Mouse (Mus musculus): ENCODE measurements around the gene Hagh. TPM values are rescaled to one million over a fixed set of nuclear protein-coding genes. Genes with fewer than 3 reads are reported as not detected.

Gene Hagh
- polyA plus RNA-seq, 1 experiment from 2014 or later, result 83.1 TPM

DNA sequence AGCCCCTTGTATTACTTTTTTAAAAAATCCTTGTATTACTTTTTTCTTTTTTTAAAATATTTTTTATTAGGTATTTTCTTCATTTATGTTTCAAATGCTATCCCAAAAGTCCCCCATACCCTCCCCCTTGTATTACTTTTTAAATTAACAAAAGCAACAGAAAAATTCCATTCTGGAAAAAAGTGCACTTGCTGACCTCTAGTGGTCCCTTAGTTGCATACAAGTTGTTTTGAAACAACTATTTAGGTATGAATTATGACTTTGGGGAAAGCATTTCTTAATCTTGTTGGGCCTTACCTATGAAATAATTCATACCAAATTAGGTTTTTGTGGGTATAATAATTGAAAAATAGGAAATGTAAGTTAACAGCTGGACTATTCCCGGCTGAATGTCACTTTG is 22.4 kb upstream of the Hagh start:
- DNase-seq, result no peak
- Histone ChIP-seq H3K27ac (no peak overlapping the region), H3K4me1 (replicated peaks) (peaks cover 22% of the 10 kb centered on the region), H3K27me3 (peaks cover 10% of the 10 kb centered on the region), H3K4me2 (no peak overlapping the region), H3K4me3 (replicated peaks) (no peak overlapping the region), H3K9ac (no peak overlapping the region), H3K36me3 (no peaks in the 10 kb centered on the region), H3K9me3 (replicated peaks) (no peaks in the 10 kb centered on the region)
- ATAC-seq (ENCODE audit: low read depth), result no peak
- 38% methylated on average over 1 of the region's 1 CpGs for WGBS (ENCODE audit: insufficient replicate concordance)

DNA sequence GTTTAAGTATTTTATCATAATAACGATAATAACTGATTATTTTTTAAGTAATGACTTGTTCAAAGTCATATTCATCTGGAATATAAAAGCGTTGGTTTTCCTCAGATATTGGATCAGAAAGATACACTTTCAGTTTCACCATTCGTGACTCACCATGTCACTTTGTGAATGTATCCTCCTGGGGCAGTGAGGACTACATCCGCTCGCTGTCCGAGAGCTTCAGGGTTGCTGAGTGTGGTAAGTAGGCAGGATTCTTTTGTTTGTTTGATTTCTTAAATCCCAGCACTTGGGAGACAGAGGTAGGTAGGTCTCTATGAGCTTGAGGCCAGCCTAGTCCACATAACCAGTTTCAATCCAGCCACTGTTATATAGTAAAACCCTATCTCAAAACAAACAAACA is 21.8 kb upstream of the Hagh start:
- no peaks in the 10 kb centered on the region for H3K36me3 ChIP-seq
- H3K4me1 ChIP-seq (replicated peaks), result peaks cover 17% of the 10 kb centered on the region
- H3K27ac ChIP-seq, result no peak overlapping the region
- DNase-seq (no peak), ATAC-seq (ENCODE audit: low read depth) (no peak)
- 50% methylated on average over 6 of the region's 6 CpGs for WGBS (ENCODE audit: insufficient replicate concordance)
- no peak overlapping the region for H3K4me2 ChIP-seq
- peaks cover 10% of the 10 kb centered on the region for H3K27me3 ChIP-seq
- no peak overlapping the region for H3K9ac ChIP-seq
- no peaks in the 10 kb centered on the region for H3K9me3 ChIP-seq (replicated peaks)
- no peak overlapping the region for H3K4me3 ChIP-seq (replicated peaks)

DNA sequence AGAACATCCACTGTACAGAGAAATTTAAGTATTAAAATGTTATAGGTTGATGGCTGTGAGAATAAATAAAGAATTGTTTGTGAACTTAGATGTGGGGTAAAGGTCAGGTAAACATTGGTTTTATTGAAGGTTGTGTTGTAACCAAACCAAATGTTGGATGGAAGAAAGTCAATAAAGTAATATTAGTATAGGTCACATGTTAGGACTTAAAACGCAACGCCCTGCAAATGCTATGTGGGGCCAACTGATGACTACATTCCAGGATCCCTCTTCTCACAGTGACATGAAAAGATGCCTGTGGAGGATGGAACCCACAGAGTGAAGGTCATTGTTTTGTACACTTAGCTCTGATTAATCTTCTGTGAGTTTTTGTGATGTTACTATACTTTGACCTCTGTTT is 20.5 kb upstream of the Hagh start:
- Histone ChIP-seq H3K4me1 (replicated peaks) (peaks cover 10% of the 10 kb centered on the region), H3K27ac (no peak overlapping the region), H3K9ac (no peak overlapping the region), H3K4me2 (no peak overlapping the region), H3K9me3 (replicated peaks) (no peaks in the 10 kb centered on the region), H3K36me3 (no peaks in the 10 kb centered on the region), H3K27me3 (peaks cover 18% of the 10 kb centered on the region), H3K4me3 (replicated peaks) (no peak overlapping the region)
- no peak for ATAC-seq (ENCODE audit: low read depth)
- DNase-seq, result no peak
- 56% methylated on average over 2 of the region's 2 CpGs for WGBS (ENCODE audit: insufficient replicate concordance)

DNA sequence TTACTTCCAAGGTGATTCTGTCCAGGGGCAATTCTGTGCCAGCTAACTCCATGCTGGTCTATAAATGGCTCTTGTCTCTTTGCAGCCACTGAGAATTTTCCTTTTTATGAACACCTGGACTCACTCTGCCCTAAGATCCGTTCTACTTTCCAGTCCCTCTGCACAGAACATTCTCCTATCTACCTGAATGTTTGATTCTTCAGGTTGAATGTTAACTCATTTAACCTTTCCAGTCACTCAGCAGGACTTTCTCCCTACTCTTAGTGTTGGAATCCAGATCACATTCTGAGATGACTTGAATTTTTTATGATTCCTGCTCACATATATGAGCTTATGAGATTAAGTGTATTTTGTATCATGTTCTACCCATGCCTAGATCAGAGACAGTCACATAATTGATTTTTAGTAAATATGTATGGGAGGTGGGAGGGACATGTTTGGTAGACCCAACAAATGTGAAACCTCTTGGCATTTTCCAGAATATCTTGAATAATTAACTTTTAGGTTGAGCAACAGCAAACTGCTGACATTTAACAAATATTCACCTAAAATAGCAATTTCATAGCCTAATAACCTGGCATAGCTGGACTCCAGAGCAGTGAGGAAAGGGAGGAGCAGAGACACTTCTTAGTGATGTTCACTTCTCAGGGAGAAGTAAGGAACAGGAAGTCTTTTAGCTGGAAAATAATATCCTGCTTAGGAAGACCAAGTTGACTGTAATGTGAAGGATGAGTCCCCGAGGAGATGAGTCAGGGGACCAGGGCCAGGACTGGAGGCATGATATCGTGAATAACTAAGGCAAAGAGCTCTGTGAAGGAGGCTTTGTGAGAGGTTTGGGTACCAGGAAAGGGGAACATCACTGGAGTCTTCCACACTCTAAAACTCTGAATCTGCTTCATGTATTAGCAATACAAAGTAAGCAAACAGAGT is 18.3 kb upstream of the Hagh start:
- H3K9ac ChIP-seq, result no peak overlapping the region
- peaks cover 28% of the 10 kb centered on the region for H3K27me3 ChIP-seq
- no peak for ATAC-seq (ENCODE audit: low read depth)
- no peaks in the 10 kb centered on the region for H3K4me1 ChIP-seq (replicated peaks)
- 39% methylated on average over 3 of the region's 3 CpGs for WGBS (ENCODE audit: insufficient replicate concordance)
- H3K27ac ChIP-seq, result no peak overlapping the region
- no peak overlapping the region for H3K4me2 ChIP-seq
- no peak overlapping the region for H3K4me3 ChIP-seq (replicated peaks)
- H3K36me3 ChIP-seq, result no peaks in the 10 kb centered on the region
- H3K9me3 ChIP-seq (replicated peaks), result no peaks in the 10 kb centered on the region
- DNase-seq, result no peak

DNA sequence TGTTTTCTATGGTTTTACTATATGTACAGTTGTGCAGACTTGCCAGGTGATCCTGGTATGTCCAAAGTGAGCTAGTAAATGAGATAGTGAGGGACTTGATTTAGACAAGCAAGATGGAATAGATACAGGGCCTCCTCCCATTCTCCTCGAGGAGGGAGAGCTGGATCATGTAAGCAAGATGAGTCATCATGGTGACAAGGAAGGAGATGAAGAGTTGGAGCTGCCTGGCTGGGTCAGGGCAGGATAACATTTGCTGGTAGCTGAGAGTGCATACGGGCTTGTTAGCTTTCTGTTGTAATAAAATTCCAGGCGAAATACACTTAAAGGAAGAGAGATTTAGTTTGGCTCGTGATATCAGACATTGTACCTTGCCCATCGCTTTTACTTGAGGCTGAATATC is 398 bp downstream of the Hagh start:
- no peak overlapping the region for H3K4me2 ChIP-seq
- H3K9ac ChIP-seq, result no peak overlapping the region
- no peaks in the 10 kb centered on the region for H3K9me3 ChIP-seq (replicated peaks)
- peaks cover 5% of the 10 kb centered on the region; the same call in 1 of the 2 replicates for H3K4me1 ChIP-seq (replicated peaks)
- H3K4me3 ChIP-seq (replicated peaks), result no peak overlapping the region
- no peak overlapping the region for H3K27ac ChIP-seq
- 33% methylated on average over 5 of the region's 5 CpGs for WGBS (ENCODE audit: insufficient replicate concordance)
- H3K27me3 ChIP-seq, result peaks cover 28% of the 10 kb centered on the region
- H3K36me3 ChIP-seq, result no peaks in the 10 kb centered on the region
- DNase-seq (no peak), ATAC-seq (ENCODE audit: low read depth) (no peak)

DNA sequence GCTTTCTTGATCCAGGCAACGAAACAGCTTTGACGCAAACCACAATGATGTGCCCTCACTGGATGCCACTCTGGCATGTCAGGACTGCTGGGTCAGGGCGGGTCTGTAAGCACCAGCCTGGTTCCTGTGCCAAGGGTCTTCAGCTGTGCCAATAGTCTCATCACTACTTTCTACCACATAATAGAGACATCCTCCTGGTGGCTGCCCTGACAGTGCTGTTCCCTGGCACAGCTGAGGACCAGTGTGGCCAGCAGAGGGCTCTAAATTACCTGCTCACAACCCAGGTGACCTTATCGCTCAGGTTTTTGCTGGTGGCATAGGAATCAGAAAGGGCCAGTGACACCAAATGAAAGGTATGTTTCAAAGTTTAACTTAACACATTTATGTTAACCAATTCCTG is 1.2 kb downstream of the Hagh start:
- ATAC-seq (ENCODE audit: low read depth), result peak; percentile 67

DNA sequence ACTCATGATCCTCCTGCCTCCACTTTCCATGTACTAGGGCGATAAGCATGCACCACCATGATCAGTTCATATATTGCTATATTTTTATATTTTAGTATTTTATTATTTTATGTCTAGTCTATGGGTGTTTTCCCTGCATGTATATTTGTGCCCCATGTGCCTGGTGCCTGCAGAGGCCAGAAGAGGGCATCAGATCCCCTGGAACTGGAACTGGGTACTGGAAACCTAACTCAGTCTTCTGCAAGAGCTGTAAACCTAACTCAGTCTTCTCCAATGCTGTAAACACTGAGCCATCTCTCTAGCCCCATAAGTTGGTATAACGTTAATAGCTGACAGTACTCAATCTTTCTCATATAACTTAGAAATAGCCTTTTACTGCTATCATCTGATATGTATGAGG is 2.7 kb downstream of the Hagh start:
- H3K4me3 ChIP-seq (replicated peaks), result no peak overlapping the region
- no peaks in the 10 kb centered on the region for H3K36me3 ChIP-seq
- 35% methylated on average over 2 of the region's 2 CpGs for WGBS (ENCODE audit: insufficient replicate concordance)
- H3K4me1 ChIP-seq (replicated peaks), result peaks cover 20% of the 10 kb centered on the region
- no peak overlapping the region for H3K27ac ChIP-seq
- no peaks in the 10 kb centered on the region for H3K9me3 ChIP-seq (replicated peaks)
- peaks cover 17% of the 10 kb centered on the region for H3K27me3 ChIP-seq
- DNase-seq, result no peak
- no peak overlapping the region for H3K9ac ChIP-seq
- no peak overlapping the region for H3K4me2 ChIP-seq
- ATAC-seq (ENCODE audit: low read depth), result no peak

More for the DNA sequence above, 1.2 kb downstream of the Hagh start:
- no peak overlapping the region for H3K9ac ChIP-seq
- WGBS (ENCODE audit: insufficient replicate concordance), result 57% methylated on average over 4 of the region's 4 CpGs
- H3K4me2 ChIP-seq, result no peak overlapping the region
- H3K27ac ChIP-seq, result no peak overlapping the region
- no peaks in the 10 kb centered on the region for H3K9me3 ChIP-seq (replicated peaks)
- H3K27me3 ChIP-seq, result peaks cover 26% of the 10 kb centered on the region
- peaks cover 8% of the 10 kb centered on the region; the same call in 1 of the 2 replicates for H3K4me1 ChIP-seq (replicated peaks)
- no peak for DNase-seq
- no peaks in the 10 kb centered on the region for H3K36me3 ChIP-seq
- no peak overlapping the region for H3K4me3 ChIP-seq (replicated peaks)

DNA sequence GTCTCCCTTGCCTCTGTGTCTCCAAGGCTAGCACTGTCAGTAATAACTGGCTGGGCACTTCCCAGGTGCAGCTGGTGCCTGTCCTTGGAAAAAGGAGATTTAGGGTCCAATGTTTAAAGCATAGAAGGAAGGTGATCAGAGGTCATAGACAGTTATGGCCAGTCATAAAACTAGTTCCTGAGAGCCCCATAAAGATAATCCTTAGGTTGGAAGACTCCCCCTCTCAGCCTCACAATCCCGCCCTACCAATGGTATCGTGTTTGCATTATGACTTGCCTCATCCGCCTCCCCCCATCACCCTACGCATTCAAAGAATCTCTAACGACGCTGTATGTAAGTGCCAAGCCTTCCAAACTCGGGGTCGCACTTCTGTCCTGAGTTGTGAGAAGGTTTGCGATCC is 4.6 kb downstream of the Hagh start:
- WGBS (ENCODE audit: insufficient replicate concordance), result 52% methylated on average over 9 of the region's 9 CpGs
- Histone ChIP-seq H3K4me2 (no peak overlapping the region), H3K36me3 (no peaks in the 10 kb centered on the region), H3K4me3 (replicated peaks) (no peak overlapping the region), H3K9me3 (replicated peaks) (no peaks in the 10 kb centered on the region), H3K9ac (no peak overlapping the region), H3K27ac (no peak overlapping the region; the same call in 1 of the 2 replicates), H3K4me1 (replicated peaks) (peaks cover 29% of the 10 kb centered on the region), H3K27me3 (peaks cover 15% of the 10 kb centered on the region)
- DNase-seq (no peak), ATAC-seq (ENCODE audit: low read depth) (no peak)

DNA sequence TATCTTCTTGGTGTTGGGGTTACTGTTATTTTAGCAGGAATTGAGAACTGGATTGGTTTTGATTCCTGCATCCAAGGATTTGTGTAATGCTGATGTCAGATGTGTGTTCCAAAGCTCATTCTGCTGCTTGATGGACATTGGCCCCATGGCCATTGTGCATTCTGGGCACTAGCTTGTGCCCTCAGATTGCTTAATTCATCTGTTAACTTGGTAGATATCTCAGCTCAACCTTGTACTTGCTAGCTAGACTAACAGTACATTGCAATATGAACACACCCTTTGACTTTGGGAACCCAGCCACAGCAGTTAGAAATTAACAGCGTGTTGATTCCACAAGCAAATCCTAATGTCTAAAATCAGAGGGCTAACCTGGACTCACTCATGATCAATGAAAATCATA is 7.4 kb downstream of the Hagh start:
- 76% methylated on average over 1 of the region's 1 CpGs for WGBS (ENCODE audit: insufficient replicate concordance)
- ATAC-seq (ENCODE audit: low read depth) (no peak), DNase-seq (no peak)
- Histone ChIP-seq H3K27ac (peak overlapping the region; percentile 85), H3K9me3 (replicated peaks) (no peaks in the 10 kb centered on the region), H3K4me3 (replicated peaks) (peak overlapping the region; percentile 43), H3K9ac (peak overlapping the region; percentile 68), H3K36me3 (no peaks in the 10 kb centered on the region), H3K27me3 (0 out of 2 replicates have a peak, but pooled peaks cover 4% of the 10 kb centered on the region), H3K4me2 (peak overlapping the region; percentile 63), H3K4me1 (replicated peaks) (peaks cover 43% of the 10 kb centered on the region)

DNA sequence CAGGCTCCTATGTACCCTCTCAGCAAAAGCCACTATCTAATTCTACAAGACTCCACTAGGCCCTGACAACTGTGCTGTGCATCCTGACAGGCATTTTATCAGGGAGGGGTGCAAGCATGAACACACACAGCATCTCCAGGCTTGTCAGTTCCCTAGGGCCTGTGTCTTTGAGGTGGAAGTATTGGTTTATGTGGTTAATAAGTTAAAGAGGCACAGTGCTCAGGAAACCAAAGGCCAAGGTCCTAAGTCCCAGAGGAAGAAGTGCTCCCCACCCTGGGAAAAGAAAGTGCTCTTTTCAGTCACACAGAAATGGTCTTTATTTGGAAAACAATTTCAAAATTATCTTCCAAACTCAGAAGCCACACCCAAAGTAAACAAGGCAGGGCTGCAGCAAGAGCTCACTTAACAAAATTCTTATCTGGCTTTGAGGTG is 8.7 kb downstream of the Hagh start:
- Histone ChIP-seq H3K4me1 (replicated peaks) (peaks cover 43% of the 10 kb centered on the region), H3K9me3 (replicated peaks) (no peaks in the 10 kb centered on the region), H3K27me3 (0 out of 2 replicates have a peak, but pooled peaks cover 4% of the 10 kb centered on the region), H3K4me2 (peak overlapping the region; percentile 85), H3K27ac (peak overlapping the region; percentile 99), H3K4me3 (replicated peaks) (peak overlapping the region; percentile 91), H3K9ac (peak overlapping the region; percentile 96), H3K36me3 (peaks cover 12% of the 10 kb centered on the region)
- peak; percentile 60 for ATAC-seq (ENCODE audit: low read depth)
- peak; percentile 68 for DNase-seq

DNA sequence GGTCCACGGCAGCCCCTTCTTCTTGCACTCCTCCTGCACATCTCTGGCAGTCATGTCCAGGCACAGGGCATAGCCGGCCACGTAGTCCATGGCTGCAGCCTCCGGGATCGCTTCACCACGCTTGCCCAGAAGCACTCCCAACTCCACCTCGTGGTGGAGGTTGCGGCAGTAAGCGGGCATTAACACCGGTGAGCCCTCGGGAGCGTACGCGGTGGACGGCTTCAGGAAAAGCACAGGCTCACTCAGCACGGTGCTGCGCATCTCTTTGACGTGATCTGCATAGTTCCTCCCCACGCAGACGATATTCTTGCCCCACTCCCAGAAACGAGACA is 9.8 kb downstream of the Hagh start:
- H3K36me3 ChIP-seq, result peaks cover 22% of the 10 kb centered on the region
- peaks cover 40% of the 10 kb centered on the region for H3K4me1 ChIP-seq (replicated peaks)
- DNase-seq (no peak), ATAC-seq (ENCODE audit: low read depth) (peak; percentile 32)
- under 1% methylated on average over 21 of the region's 21 CpGs for WGBS (ENCODE audit: insufficient replicate concordance)
- H3K9ac ChIP-seq, result peak overlapping the region; percentile 96
- H3K27ac ChIP-seq, result peak overlapping the region; percentile 99
- peak overlapping the region; percentile 91 for H3K4me3 ChIP-seq (replicated peaks)
- H3K27me3 ChIP-seq, result 0 out of 2 replicates have a peak, but pooled peaks cover 4% of the 10 kb centered on the region
- H3K9me3 ChIP-seq (replicated peaks), result no peaks in the 10 kb centered on the region
- peak overlapping the region; percentile 85 for H3K4me2 ChIP-seq
